Mouse (Mus musculus) activated CD4-positive, CD25-positive, alpha-beta regulatory T cell, adult 4 months (primary cell): ENCODE data around the gene Ltbp4. TPM values are rescaled to one million over a fixed set of nuclear protein-coding genes. Genes with fewer than 3 reads are reported as not detected.

Experiments
- ATAC-seq: one replicate; pipeline ENCODE4 v1.8.0; 2017
- polyA plus RNA-seq, 2 experiments: library from polyadenylated mRNA; unstranded; fragments of 100-300 nt; shearing (Covaris generic); gene quantifications; one replicate each; pipeline ENCODE4 v1.2.1; 2017

Gene Ltbp4
- polyA plus RNA-seq, 2 experiments from 2014 or later: 0.94 to 1.3 TPM

DNA sequence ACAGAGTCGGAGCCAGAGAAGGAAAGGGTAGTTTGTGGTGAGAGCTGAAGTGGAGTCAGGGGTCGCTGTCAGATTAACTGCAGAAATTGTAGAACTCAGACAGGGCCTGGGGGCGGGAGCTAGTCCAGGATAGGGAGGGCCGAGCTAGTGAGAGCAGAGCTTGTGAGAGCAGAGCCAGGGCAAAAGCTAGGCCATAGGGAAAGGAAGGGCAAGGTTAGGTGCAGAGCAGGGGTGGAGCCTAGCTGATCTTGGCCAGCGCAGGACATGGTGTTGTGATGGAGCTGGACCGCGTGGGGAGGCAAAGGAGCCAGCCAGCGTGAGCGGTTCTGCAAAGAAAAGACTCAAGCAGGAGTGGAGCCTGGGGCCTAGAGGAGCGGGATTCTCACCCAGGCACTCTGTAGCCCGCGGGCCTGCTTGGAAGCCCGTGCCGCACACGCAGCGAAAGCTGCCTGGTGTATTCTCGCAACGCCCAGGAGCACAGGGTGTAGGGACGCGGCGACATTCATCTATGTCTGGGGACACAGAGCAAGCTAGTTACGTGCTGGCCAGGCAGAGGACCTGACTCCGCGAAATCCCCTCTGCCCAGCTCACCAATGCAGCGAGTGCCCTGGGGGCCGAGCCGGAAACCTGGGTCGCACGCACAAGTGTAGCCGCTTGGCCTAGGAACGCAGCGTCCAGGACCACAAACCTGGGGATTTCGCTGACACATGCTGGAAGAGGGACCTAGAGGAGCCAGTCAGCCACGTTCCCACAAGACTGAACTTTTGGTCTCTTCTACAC lies 11.2 kb downstream of the Ltbp4 start:
- ATAC-seq: no peak

- no peak for ATAC-seq
Measured at GRCm38 (mm10) chr7:27325697-27326096, 11.8 kb downstream of the Ltbp4 start.

DNA sequence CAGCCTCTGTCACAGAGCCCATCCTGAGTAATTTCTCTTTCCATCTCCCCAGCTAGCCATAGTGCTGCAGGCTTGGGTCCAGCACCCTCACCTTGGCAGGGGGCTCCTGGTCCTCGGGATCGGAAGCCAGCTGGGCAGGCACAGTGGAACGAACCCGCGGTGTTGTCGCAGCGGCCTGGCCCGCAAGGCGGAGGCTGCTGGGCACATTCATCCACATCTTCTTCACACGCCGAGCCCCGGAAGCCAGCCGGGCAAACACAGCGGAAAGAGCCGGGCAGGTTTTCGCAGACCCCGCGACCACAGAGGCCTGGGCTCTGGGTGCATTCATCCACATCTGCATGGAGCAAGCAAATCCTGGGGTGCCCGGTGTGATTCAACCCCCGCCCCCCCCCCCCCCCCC lies 12.6 kb downstream of the Ltbp4 start:
- ATAC-seq: no peak

DNA sequence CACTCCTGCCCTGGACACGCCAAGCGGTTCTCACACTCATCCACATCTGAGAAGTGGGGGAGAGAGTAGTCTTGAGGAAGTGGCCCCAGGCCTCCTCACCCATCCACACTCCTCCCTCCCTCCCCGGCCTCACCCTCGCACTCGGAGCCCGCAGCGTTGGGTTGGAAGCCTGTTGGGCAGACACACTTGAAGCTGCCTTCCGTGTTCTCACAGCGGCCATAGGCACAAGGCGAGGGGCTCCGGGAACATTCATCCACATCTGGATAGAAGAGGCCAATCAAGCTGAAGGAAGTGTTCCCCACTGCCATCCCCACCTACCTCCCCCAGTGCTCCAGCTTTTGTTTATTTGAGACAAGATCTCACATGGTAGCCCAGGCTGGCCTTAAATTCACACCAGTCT lies 13.3 kb downstream of the Ltbp4 start:
- ATAC-seq: no peak

DNA sequence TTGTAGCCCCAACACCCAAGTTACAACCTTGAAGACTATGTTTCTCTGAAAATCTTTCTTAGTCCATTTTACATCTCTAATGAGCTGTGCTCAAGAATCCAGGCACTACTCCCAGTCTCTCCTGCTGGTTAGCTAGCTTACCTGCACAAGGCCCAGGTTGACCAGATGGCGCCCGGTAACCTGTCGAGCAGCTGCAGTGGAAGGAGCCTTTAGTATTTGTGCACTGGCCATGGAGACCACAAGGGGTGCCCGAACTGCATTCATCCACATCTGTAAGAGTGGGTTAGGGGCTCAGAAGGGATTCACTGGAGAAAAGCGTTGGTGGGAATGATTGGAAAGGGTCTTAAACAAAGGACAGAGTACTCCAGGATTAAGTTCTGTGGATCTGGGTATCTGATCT lies 14.5 kb downstream of the Ltbp4 start:
- no peak for ATAC-seq

GRCm38 (mm10) chr7:27322291-27322690 lies 15.2 kb downstream of the Ltbp4 start:
- ATAC-seq: no peak

DNA sequence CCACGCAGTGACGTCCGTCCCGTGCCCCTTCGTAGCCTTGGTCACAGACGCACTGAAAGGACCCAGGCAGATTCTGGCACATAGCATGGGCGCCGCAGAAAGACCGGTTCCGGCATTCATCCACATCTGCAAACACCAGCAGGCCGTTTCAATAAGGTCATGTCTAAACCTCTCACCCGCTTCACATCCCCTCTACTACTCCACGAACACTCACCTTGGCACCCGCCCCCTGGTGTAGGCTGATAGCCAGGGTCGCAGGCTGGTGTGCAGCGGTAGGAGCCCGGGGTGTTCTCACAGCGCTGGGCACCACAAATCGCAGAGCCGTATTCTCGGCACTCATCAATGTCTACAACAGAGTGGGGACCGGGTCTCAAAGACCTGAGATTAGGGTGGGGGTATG lies 18.1 kb downstream of the Ltbp4 start:
- ATAC-seq: no peak

DNA sequence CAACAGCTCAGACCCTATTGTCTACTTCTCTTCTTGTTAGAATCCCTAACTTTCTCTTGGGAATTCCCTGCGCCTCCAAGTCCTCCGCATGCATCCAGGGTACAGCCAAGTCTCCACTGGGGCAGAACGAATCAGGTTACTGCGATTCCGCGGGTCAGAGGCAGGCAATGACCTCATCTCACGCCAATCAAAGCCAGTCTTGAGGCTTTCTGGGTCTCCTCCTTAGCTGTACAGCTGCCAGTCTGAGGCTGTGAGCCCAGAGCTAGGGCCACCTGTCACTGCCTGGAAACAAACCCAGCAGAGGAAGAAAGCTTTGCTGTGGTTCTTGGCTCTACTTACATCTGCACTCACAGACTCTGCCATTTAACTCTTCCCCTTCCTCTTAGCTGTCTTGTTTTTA lies 21.5 kb downstream of the Ltbp4 start:
- no peak for ATAC-seq

DNA sequence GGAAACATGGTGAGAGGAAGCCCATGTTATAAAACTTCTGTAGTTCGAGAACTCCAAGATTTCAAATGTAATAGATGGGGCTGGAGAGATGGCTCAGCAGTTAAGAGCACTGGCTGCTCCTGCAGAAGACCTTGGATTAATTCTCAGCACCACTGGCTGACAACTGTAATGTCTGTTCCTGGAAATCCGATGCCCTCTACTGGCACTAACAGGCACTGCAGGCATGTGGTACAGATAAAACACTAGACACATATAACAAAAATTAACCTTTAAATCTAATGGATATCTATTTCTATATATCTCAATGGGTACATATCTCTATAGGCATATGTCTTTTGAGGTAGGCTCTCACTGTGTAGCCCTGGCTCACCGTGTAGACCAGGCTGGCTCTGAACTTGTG lies 23.1 kb downstream of the Ltbp4 start:
- no peak for ATAC-seq

DNA sequence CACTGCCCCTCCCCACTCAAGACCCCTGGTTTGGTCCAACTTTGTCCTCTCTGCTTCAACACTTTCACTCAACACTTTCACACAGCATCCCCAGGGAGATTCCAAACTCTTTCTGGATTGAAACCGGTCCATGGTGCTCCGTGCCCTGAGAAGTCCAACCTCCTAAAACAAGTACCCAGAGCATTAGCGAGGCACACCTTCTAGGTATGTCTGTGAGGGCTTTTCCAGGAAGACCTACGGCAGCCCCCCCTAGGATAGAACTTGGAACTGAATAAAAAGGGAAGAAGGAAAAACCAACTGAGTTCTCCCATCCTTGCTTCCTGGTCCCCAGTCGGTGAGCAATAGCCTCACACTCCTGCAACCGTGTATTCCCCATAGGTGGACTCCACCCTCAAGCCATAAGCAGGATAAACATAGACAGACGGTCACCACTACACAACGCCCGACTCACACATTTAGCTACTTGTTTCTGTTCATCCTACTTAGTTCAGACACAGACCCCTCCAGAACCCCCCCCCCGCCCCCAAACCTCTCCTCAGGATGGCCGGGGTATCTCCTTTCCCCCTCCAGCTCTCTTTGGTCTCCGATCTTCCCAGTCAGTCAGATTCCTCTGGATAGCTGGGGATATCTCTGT lies 25.7 kb downstream of the Ltbp4 start:
- ATAC-seq: no peak

- ATAC-seq: no peak
Measured at GRCm38 (mm10) chr7:27310996-27311535, 26.4 kb downstream of the Ltbp4 start.

DNA sequence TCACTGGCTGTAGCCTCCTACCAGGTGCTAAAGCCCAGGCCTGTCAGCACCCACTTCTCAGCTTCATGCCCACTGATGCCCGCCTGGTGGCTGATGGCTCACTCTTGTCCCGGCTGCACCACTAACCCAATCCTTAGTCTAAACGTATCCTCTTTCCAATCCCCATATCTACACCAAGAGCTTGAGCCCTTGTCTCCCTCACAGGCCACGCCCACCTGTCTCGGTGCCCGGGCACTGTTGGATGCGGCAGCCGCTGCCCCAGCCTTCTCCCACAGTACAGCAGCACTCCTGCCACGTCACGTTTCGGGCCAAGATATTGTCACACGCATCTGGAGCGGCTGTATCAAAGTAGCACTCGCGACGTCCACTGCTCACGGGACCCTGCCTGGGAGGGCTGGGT lies 27.2 kb downstream of the Ltbp4 start:
- no peak for ATAC-seq

GRCm38 (mm10) chr7:27309832-27310231 lies 27.7 kb downstream of the Ltbp4 start:
- ATAC-seq: no peak

- no peak for ATAC-seq
Measured at GRCm38 (mm10) chr7:27308821-27309549, 28.5 kb downstream of the Ltbp4 start.

DNA sequence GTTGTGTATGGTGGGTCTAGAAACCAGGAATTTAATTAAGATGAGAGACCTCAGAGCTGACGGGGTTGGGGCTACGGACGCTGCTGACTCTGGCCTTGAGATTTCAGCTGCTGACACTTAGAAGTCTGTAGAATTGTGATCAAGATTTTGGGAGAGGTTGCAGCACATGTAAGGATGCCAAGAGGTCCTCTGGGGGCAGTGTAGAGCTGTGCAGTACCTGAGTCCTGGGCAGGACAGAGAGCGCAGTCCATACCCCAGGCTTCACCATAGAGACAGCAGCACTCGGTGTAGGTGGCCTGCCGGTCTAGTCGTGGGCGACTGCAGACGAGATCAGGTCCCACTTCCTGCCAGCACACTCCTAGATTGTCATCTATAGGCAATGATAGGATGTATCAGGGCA lies 29.9 kb downstream of the Ltbp4 start:
- ATAC-seq: no peak

DNA sequence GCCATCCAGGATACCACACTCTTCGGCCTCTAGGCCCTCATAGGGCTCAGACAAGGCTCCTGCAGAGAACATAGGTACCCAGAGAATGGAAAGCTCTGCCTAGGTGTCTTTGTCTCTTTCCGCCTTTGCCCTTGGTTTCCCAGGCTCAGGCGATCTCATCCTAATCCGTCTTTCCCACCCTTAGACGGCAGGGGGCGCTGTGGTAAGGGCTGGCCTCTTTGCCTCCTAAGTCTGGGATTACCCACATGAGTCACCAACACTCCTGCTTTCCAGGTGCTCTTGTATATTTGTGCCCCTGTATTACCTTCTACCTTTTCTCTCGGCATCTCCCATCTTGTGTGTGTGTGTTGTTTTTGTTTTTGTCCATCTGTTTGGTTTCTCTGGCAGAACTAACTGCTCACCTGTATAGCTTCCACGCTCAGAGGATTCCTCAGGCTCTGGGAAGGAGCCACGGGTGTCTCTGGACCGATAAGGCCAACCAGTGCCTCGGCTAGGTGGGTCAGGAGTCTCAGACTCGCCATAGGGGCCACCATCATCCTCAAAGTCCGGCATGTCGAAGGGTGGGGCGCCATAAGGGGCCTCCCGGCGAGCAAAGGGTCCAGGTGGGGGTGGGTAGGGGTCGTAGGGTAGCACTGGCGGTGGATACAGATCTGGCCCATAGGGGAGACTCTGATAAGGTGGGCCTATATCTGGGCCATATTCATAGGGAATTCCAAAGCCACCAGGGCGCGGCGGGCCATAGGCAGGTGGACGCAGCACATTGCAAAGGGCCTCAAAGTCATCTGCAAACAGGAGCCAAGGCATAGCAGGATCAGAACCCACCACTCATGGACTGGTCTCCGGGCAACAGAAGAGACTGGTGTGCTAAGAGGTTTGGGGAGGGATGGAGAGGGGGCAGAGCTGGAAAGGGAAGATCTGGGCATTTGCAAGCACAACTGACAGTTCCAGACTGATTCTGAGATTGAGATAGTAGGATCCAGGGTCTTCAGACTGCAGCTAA lies 31.0 kb downstream of the Ltbp4 start:
- ATAC-seq: no peak

DNA sequence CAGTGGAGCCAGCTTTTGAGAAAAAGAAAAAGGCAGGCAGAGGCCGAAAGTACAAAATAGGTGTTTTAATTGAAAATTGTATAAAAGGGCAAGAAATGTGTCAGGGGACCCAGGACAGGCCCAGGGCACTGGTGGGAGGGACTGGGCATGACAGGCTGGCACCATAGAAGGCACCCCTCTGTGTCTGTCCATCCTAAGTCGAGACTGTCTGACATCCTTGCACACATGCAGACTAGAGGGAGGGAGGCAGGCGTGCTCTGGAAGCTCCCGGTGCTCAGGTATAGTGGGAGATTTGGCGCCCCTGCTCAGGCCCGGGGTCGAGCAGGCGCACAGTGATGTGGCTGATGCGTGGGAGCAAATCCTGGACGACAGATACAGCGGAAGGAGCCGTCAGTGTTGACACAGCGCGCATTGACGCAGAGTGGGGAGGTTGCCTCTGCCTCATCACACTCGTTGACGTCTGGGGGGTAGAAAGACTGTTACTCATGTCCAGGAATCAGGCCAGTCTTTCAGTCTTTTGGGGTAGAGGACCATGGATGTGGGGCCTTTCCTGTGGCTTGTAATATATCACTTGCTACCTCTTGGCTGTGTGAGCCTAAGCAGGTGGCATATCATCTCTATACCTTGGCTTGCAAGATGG lies 32.3 kb downstream of the Ltbp4 start:
- ATAC-seq: no peak

DNA sequence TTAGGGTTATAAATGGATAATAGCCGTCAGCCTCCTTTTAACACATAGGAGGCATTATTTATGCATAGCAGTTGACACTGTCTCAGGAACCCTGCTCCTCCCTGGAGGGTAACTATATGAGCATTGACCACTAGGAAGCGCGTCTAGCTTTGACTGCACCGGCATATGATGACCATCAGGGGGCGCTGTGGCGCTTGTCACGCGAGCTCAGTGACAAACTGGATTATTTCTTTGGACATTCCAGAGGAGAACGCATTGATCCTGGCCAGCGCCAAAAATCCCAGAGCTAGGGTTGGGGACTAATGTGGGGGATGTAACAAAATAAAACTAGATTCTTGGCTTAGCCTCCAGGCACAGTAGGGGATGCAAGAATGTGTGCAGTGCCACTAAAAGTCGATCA lies 35.3 kb downstream of the Ltbp4 start:
- ATAC-seq: no peak

DNA sequence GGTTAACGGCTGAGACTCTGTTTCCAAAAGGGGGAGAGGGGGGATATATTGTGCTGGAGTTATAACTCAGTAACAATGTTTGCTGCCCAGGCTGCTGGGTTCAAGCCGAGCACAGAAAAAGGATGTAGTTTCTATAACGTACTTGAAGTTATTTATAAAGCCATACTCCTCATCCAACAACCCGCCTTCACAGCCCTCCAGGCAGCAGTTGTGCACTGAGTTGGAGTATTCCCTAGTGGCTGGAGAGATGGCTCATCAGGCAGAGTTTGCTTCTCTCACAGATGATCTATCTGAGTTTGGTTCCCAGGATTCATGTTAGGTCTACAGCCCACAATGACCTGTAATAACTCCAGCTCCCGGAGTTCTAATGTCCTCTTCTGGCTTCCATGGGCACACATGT lies 36.7 kb downstream of the Ltbp4 start:
- no peak for ATAC-seq

DNA sequence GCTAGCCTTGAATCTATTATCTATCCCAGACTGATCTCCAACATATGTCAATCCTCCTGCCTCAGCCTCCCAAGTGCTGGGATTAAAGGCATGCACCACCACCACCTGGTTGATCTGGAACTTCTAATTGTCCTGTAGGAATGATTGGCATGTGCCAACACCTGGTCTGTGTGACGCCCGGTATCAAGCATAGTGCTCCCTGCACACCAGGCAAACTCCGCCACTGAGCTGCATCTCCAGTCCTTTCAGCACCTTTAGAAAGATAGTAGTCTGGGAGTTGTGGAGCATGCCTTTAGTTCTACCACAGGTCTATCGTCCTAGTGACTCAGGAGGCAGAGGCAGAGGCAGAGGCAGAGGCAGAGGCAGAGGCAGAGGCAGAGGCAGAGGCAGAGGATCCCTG lies 37.1 kb downstream of the Ltbp4 start:
- no peak for ATAC-seq

DNA sequence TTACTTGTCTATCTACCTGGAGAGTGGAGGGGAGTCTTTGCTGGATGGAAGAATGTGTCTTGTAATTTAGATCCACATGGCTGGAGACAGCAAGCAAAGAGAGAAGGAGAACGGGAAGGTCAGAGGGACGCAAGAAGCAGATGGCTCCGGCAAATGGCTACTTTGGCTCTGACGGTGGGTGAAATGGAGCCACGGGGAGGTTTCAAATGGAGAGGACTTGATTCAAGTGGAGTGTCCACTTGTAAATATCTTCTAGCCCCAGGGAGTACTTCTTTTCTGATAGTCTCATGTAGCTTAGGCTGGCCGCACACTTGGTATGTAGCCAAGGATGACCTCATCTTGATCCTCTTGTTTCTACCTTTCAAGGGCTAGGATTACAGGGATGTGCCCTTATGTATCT lies 38.7 kb downstream of the Ltbp4 start:
- no peak for ATAC-seq
